Mouse (Mus musculus) liver, embryonic 14.5 days (tissue): ENCODE results near the gene Macrod1.

Source experiments
- CTCF ChIP-seq: IDR thresholded peaks from 2 replicates; pipeline ENCODE4 v1.5.1; 2016; ENCODE audit warnings: antibody characterized with exemption, low read depth, control low read depth
- EP300 ChIP-seq: IDR thresholded peaks from 2 replicates; pipeline ENCODE4 v1.6.1; 2016; ENCODE audit warnings: antibody characterized with exemption, low read depth

DNA sequence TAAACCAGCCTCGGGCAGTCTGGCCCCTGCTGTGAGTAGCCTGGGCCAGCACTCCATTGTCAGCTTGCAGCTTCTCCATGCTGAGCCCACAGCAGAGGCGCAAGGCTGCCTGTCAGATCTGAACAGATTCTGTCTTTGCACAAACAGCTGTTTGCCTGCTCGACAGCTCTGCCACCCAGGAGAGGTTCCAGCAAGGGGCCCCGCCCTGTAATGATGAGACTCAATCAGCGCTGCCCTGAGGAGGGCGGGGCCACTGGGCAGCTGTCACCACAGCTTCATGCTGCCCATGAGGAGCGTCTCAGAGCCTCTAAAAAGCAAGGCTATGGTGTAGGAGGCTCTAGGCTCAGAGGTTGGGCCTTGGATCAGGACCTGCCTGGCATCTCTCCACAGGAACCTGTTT is 96.6 kb downstream of the Macrod1 start:
- TF ChIP-seq CTCF, result no peak
- no peak for TF ChIP-seq EP300
